Mouse (Mus musculus): ENCODE results near the gene Tmem74b.

Tmem74b gene

DNA sequence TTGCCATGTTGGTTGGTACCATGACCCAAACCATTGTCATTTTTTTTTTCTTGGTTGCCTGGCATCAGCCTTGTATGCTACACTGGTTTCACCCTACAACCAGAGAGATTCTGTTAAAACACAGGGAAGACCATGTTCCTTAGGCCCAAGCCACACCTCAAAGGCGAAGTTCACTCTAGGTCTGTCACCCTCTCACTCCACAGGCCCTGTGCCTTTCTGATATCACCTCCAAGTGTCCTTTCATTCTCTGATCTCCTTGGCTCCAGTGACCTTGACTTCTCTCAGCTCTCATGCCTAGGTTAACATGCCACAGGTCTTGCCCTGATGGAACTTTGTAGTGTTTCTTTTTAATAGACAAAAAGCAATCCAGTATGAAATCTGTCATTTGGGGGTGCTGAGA is 40.3 kb downstream of the Tmem74b start:
- no peak for DNase-seq (ENCODE audit: low spot score in 2 of 2)

DNA sequence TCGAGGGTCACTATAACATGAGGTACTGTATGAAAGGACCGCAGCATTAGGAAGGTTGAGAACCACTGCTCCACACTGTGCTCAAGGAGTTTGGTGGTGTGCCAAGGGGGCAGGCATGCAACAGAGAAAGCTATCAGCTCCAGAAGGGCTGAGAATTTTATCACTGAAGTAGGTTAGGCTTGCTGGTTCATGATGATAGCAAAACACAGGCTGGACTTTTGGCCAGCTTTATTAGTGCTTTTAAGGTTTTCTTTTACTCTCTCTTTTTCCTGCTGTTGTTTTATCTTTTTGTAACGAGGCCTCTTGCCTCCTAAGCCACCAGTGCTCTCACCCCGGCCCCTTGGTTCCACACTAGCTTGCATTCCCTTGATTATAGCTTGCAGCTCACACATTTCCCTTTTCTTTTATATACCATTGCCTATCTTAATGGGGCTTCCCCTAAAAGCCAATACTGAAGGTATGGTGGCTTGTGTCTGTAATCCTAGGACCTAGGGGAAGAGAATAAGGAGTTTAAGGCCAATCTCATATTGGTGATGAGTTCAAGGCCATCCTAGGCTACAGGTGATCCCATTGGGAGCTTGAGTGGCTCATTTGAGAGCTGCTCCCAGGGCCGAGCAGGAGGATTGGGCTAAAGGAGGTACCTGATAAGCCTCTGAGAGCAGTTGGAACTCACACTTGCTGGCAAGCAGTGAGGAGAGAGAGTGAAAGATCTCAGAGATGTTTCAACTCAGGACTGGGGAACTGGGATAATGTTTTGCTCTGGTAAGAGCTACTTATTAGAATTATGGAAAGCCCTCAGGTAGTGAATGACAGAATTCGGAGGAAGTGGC is 41.3 kb downstream of the Tmem74b start:
- no peak for DNase-seq (ENCODE audit: low spot score in 2 of 2)

DNA sequence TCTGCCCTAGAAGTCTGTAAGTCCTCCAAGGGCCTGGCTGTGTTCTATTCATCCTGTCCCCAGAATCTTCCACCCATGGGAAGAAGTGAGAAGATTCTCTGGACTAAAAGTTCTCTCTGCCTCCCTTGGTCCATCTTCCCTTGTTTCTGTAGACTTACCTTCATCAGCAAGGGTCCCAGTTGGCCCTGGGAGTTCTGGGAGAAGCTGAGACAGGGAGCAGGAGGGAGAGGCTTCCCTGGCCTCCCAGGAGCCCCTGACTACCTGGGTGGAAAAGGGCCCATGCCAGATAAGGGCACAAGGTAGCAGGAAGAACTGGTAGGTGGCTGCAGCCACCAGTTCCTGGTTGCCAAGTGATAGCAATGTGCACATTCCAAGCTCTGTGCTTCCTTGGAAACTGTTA is 42.0 kb downstream of the Tmem74b start, which contains the start of gene Psmf1:
Gene Psmf1 (minus strand): TSS at position 342 of the 400 bp plus-strand sequence.
- DNase-seq (ENCODE audit: low spot score in 2 of 2) = no peak

DNA sequence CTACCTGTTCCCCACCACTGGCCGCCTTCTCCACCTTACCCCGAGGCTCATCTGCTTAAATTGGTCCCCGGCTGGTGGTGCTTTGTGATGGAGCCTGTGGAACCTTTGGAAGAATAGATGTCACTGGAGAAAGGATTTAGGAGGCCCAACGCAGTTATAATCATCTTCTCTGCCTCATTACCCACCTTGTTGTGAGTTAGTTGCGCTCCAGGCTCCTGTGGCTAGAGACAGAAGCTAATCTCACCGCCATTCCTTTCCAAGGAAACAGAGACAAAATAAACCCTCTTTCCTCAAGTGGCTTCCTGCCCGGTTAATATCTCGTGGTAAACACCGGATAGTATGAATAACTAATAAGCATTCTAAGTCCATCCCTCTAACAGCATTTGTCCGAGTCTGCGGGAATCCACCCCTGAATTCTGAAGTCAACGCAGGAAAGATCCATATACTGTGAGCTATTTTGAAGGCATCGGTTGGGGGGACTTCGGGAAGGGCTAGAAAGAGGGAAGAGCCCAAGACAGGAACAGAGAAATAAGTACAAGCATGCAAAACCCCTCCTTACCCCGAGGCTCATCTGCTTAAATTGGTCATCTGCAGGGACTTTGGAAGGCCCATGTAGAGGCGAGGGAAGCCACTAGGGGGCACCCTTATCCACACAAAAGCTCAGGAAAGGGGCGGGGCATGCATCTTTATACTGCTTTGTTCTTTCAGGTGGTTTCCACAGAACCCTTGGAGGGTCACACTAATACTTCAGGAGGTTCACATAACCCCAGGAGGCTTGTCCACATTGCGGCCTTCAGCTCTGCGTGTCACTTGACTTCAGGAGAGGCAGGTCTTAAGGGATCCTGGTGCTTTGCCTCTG is 46.3 kb downstream of the Tmem74b start:
- peak; percentile 32 to 71 for DNase-seq (ENCODE audit: low spot score in 2 of 2)

DNA sequence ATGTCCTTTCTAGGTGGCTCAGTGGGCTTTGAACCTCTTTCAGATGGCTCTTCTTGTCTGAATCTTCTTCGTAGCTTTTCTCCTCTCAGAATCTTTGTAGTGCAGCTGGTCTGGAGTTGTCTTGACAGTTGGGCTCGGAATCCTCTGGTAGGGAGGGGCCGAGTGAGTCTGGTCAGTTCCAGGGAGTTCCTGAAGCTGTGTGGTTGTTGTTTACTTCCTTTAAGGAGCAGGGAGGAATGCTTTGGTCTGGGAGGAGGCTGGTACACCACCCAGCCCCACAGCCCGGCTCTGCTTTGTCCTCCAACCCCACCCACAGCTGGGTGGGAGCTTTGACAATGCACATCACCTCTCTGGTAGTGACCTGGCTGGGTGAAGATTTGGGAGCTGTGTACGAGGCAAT is 49.5 kb downstream of the Tmem74b start:
- no peak for DNase-seq (ENCODE audit: low spot score in 2 of 2)

DNA sequence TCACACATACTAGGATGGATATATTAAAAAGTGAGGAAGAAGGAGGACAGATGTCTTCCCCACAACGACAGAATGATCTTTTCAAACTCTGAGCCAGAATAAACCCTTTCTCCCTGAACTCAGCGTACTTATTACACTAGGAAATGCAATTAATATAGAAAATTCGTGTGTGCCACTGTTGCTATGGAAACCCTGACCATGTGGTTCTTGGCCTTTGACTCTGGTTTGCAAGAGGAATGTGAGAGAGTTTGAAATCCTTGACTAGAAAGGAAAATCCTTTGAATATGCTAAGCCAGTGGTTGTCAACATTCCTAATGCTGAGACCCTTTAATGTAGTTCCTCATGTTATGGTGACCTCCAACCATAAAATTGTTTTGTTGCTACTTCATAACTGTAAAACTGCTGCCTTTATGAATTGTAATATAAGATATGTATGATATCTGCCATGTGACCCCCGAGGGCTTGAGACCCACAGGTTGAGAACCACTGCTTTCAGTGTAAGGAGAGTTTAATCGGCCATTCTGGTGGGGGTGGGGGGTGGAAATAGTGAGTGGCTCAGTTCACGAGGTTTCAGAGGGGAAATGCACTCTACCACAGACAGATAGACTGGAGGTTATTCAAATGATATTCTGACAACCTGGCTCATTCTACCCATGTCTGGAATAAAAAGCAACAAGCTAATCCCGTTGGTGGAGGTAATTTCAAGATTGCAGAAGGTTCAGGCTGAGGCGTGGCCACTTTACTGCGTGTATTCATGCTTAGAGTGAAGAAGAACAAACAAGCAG is 54.7 kb downstream of the Tmem74b start:
- no peak for DNase-seq (ENCODE audit: low spot score in 2 of 2)

DNA sequence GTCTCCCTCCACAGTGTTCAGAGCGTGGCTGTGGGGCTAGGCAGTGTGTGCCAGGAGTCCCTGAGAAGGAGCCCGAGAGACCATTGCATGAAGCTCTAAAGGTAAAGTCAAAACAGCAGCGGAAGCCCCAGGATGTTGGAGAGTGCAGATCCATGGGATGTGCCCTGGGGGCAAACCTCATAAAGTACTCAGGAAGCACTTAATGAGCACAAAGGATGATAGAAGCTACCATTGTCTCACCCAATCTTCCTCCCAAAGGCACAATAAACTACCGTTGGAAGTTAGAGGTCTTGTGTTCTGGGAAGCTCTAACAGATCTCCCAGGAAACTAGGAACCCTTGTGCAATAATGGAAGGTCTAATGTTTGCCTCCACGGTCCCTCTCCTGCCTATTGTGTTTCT is 55.6 kb downstream of the Tmem74b start:
- no peak for DNase-seq (ENCODE audit: low spot score in 2 of 2)

DNA sequence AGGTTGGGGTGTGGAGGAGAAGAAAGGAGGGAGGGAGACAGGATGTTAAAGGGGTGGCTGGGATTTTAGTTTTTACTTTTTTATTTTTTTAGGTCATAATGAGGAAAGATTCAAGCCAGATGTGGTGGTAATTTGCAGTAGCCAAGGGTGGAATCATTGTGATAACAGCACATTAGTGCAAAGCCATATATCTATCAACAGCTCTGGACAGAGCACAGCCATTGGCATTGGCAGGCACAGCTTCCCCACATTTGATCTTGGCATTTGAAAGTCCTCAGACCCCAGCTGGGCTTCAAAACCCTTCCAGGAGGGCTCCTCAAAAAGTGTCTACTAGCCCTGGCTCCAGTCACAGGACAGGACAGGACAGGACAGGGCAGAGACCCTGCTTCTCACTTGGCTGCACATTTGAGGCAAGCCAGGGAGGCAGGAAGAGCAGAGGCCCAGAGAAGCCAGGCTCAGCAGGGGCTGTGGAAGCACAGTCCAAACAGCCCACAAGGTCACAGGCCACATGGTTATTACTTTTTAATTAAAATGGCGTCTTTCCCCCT is 57.1 kb downstream of the Tmem74b start:
- no peak for DNase-seq (ENCODE audit: low spot score in 2 of 2)

Measured in urinary bladder, postnatal 4 days (tissue).